Mouse (Mus musculus) pancreas, adult 10 weeks (tissue): ENCODE measurements around the gene Cfap157. TPM values are rescaled to one million over a fixed set of nuclear protein-coding genes. Genes with fewer than 3 reads are reported as not detected.

ENCODE experiments used
- polyA plus RNA-seq: library from polyadenylated mRNA; stranded (reverse); fragments of 350-450 nt; fragmentation: Illumina TruSeq; extraction: RNeasy Lipid Tissue Mini Kit (QIAGEN cat#74804); gene quantifications from one replicate; pipeline ENCODE4 v1.2.3, GENCODE M21; 2015; ENCODE audit warnings: low read depth, low replicate concordance; ENCODE audit not compliant: insufficient read depth

Gene Cfap157
- polyA plus RNA-seq = 0.48 TPM

DNA sequence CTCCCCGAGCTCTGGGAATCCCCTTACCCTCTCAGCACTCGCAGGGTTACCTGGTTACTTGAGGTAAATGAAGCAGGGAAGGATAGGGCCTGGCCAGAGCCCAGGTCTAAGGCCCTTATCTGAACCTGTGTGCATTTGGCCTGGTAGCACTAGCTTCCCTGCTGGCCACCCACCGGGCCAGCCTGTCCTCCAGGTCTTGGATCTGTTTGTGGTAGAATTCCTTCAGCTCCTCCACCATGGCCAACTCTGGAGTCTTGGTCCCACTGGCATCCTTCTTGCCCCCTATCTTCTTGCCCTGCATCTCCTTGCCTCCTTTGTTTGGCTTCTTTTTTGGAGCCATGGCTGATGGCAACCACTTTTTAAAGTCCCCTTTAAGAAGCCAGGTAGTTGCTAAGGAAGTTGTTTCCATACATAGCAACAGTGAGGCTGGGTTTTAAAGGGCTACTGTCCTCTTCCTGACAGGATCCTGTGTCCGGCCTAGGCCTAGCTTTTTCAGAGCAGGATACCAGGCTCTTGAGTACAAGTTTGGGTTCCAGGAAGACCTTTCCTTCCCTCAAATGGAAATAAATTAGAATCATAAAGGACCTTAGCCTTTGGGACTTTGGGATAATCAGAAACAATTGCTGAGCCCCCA is at the start of gene Cfap157:
TSS of gene Cfap157 (minus strand) at position 381 of the 634 bp plus-strand sequence.

DNA sequence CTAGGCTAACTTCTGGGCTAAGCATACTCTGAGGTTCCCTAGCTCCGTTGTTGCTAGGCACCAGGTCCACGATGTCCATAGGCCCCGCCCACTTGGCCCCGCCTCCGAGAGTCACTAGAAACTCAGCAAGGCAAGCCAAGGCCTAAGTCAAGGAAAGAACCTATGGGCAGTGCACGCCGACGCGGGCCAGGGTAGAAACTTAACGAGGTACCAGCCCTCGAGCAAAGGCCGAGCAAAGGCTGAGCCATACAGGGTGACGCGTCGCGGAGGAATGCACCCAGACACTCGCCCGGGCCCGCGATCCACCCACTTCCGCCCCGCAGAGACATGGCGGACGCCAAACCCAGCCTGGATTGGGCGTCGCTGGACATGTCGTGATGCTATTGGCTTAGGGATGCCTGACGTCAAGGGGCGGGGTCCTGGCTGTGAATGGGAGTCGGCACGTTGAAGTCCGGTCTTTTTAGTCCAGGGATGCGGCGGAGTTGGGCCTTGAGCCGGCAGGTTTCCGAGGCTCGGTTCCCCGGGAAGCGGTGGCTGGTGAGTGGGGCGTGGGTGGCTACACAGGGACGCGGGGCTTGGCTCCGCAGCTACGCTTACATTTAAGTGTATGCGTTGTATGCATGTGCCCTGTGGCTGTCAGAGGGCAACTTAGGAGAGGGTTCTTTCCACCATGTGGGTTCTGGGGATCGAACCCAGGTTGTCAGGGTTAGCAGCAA is 8.7 kb downstream of the Cfap157 start, which contains the start of the genes Ttc16 and Ptrh1:
TSS of gene Ttc16 (minus strand) at position 275 of the 716 bp plus-strand sequence.
TSS of gene Ptrh1 (plus strand) at position 428 of the 716 bp plus-strand sequence.

DNA sequence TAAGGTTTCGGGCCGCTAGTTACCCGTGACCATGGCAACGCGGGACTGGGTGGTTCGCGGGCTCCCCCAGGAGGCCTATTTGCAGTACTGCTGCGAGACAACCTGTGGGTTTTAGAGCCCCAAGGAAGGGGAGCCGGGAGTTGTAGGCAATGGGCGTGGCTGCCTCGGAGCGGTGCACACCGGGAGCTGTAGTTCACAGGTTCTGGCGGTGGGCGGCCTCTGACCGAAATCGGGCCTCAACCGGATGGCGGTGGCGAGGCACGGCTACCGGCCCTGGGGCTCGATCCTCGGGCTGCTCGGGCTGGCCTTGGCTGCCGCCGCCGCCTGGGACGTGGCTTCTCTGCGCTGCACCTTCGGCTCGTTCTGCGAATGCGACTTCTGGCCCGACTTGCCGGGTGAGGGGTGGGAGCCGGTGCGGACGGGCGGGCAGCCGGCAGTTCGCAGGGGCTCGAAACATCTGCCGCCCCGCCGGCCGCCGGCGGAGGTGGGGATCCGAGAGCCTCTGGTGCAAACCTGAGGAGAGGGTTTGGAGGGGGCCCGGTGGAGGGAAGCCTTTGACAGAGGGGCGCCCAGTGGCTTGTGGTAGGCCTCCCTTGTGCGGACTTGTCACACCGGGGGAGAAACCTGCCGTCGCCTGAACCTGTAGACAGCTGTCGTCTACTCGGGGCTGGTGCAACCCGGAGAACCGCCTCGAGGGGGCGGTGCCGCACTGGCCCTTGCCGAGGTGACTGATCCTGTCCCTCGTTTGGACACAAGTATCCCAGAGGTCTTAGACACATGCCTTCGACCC is 27.0 kb downstream of the Cfap157 start, which contains the start of gene Tor2a:
TSS of gene Tor2a (plus strand) at position 179 of the 790 bp plus-strand sequence.

DNA sequence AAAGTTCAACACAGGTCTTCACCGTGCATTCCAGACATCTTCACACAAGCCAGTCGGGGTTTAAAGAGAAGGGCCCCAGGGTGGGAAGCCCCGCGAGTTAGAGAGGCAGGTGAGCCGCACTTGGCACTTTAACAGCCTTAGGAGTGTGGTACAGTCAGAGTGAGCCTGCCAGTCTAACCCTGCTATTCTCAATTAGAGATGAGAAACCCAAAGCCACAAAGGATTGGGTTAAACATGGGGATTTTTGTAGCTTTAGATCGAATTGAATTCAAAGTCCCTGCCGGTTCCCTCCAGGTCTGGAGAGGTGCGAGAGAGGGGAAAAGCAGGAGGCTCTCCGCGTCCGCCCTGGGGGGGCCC is 43.3 kb downstream of the Cfap157 start, which contains the start of gene 6330409D20Rik:
TSS of gene 6330409D20Rik (minus strand) at position 101 of the 357 bp plus-strand sequence.

Other genes with a start within 250 kb of the Cfap157 start
- gene Fam102a, start 249.1 kb downstream of the Cfap157 start, polyA plus RNA-seq = 7.6 TPM
- gene Dpm2, start 213.6 kb downstream of the Cfap157 start, polyA plus RNA-seq = 30.0 TPM
- not detected for gene Pip5kl1, start 209.6 kb downstream of the Cfap157 start, polyA plus RNA-seq
- not detected for gene 9430097D07Rik, start 208.7 kb downstream of the Cfap157 start, polyA plus RNA-seq
- gene St6galnac4, start 197.3 kb downstream of the Cfap157 start, polyA plus RNA-seq = 8.7 TPM
- 8.5 TPM for gene St6galnac6, start 184.7 kb downstream of the Cfap157 start, polyA plus RNA-seq
- 4.1 TPM for gene Ak1, start 162.7 kb downstream of the Cfap157 start, polyA plus RNA-seq
- gene Eng, start 137.8 kb downstream of the Cfap157 start, polyA plus RNA-seq = 78.3 TPM
- gene Fpgs, start 80.3 kb downstream of the Cfap157 start, polyA plus RNA-seq = 25.2 TPM
- 22.0 TPM for gene Cdk9, start 71.4 kb downstream of the Cfap157 start, polyA plus RNA-seq
- 7.7 TPM for gene Sh2d3c, start 63.4 kb downstream of the Cfap157 start, polyA plus RNA-seq
- gene 6330409D20Rik, start 43.4 kb downstream of the Cfap157 start, polyA plus RNA-seq = not detected
- gene Tor2a, start 27.2 kb downstream of the Cfap157 start, polyA plus RNA-seq = 24.0 TPM
- 0.70 TPM for gene Ttc16, start 8.8 kb downstream of the Cfap157 start, polyA plus RNA-seq
- gene Ptrh1, start 8.6 kb downstream of the Cfap157 start, polyA plus RNA-seq = 4.1 TPM
- gene Stxbp1, start 62.8 kb upstream of the Cfap157 start, polyA plus RNA-seq = 7.2 TPM
- gene Fam129b, start 91.7 kb upstream of the Cfap157 start, polyA plus RNA-seq = 14.7 TPM
- gene Rpl12, start 177.1 kb upstream of the Cfap157 start, polyA plus RNA-seq = 289 TPM
- 3.8 TPM for gene Lrsam1, start 177.2 kb upstream of the Cfap157 start, polyA plus RNA-seq
- gene Slc2a8, start 197.7 kb upstream of the Cfap157 start, polyA plus RNA-seq = 4.8 TPM